Comparison of ENCODE assay signal across 17 mouse cellular contexts in genomic region chr9:60279556-60279955, GRCm38 (mm10).
DNase-seq lines count a peak whose midpoint lies in the region; ATAC-seq lines count a peak whose summit lies in the region.
"Had no signal": no experiment of that assay in that cellular context is flagged by ENCODE, and none has a peak within 500 bp of the region (broad histone marks: within the 10 kb centered on the region; RNA-seq: fewer than 3 reads in every experiment).

No protein-coding gene starts in this region.

- no peak overlapping the region for H3K4me3 ChIP-seq in heart, embryonic 11.5 days (ENCODE audit: low read depth, low read length)
- peak overlapping the region; percentile 11 for H3K4me3 ChIP-seq in liver, embryonic 15.5 days (replicated peaks)
- H3K4me3 ChIP-seq: gastrocnemius, adult 2 months; heart, embryonic 15.5 days; limb, embryonic 12.5 days had no signal

- peak overlapping the region; percentile 6; the same call in 1 of the 2 replicates for H3K4me2 ChIP-seq in heart, embryonic 11.5 days
- H3K4me2 ChIP-seq in liver, embryonic 15.5 days = peak overlapping the region; percentile 58
- H3K4me2 ChIP-seq: heart, embryonic 15.5 days; limb, embryonic 12.5 days had no signal

- no peak overlapping the region for H3K9ac ChIP-seq in heart, embryonic 11.5 days (ENCODE audit: low read depth, low read length)
- H3K9ac ChIP-seq in liver, embryonic 15.5 days = peak overlapping the region; percentile 36; the same call in 1 of the 2 replicates
- H3K9ac ChIP-seq: heart, embryonic 15.5 days; limb, embryonic 12.5 days had no signal

- peak; percentile 86 for ATAC-seq in heart, embryonic 11.5 days (replicated peaks; ENCODE audit: insufficient number of reproducible peaks, low FRiP score, low TSS enrichment)
- peak; percentile 92 for ATAC-seq in liver, embryonic 15.5 days (ENCODE audit: insufficient read depth)
- ATAC-seq: hindbrain, postnatal 0 days had no signal

- WGBS in heart, embryonic 11.5 days (ENCODE audit: insufficient replicate concordance) = 37% methylated on average over 6 of the region's 6 CpGs
- WGBS in liver, embryonic 15.5 days (ENCODE audit: insufficient replicate concordance) = 11% methylated on average over 6 of the region's 6 CpGs

- peaks cover 18% of the 10 kb centered on the region for H3K4me1 ChIP-seq in heart, embryonic 11.5 days (ENCODE audit: control insufficient read depth, insufficient read depth, low read length)
- H3K4me1 ChIP-seq in liver, embryonic 15.5 days (replicated peaks) = peaks cover 52% of the 10 kb centered on the region
- H3K4me1 ChIP-seq: heart, embryonic 15.5 days had no signal

- no peak overlapping the region for H3K27ac ChIP-seq in heart, embryonic 11.5 days (ENCODE audit: low read depth, low read length)
- peak overlapping the region; percentile 86 for H3K27ac ChIP-seq in liver, embryonic 15.5 days (replicated peaks)
- H3K27ac ChIP-seq: gastrocnemius, adult 2 months; heart, embryonic 15.5 days; hindbrain, postnatal 0 days; limb, embryonic 12.5 days had no signal

- no peaks in the 10 kb centered on the region for H3K27me3 ChIP-seq in heart, embryonic 11.5 days (ENCODE audit: control insufficient read depth, insufficient read depth, low read length)
- H3K27me3 ChIP-seq in liver, embryonic 15.5 days = peaks cover 8% of the 10 kb centered on the region; the same call in 1 of the 2 replicates
- H3K27me3 ChIP-seq: heart, embryonic 15.5 days had no signal

- intact Hi-C loops in heart, postnatal 36 days (cut with DNase I) = no loop called here

- H3K9me3 ChIP-seq in heart, embryonic 11.5 days (replicated peaks; ENCODE audit: control insufficient read depth, low read length) = no peaks in the 10 kb centered on the region
- H3K9me3 ChIP-seq in liver, embryonic 15.5 days (replicated peaks) = no peaks in the 10 kb centered on the region
- H3K9me3 ChIP-seq: heart, embryonic 15.5 days; limb, embryonic 12.5 days had no signal

- no peaks in the 10 kb centered on the region for H3K36me3 ChIP-seq in heart, embryonic 11.5 days (ENCODE audit: control insufficient read depth, insufficient read depth, low read length)
- no peaks in the 10 kb centered on the region for H3K36me3 ChIP-seq in liver, embryonic 15.5 days (replicated peaks)
- H3K36me3 ChIP-seq: heart, embryonic 15.5 days; limb, embryonic 12.5 days had no signal

- no peak for DNase-seq in heart, postnatal 36 days
- peak; percentile 27 for DNase-seq in urinary bladder, postnatal 14 days (ENCODE audit: low spot score)
- DNase-seq in urinary bladder, postnatal 10 days (ENCODE audit: low spot score) = no peak
- no peak for DNase-seq in cerebellum, adult 9-10 months
- DNase-seq in testis, postnatal 14 days (ENCODE audit: low spot score) = no peak
- no peak for DNase-seq in frontal cortex, postnatal 25 days (ENCODE audit: low spot score in 2 of 2)
- DNase-seq: adrenal gland, postnatal 25 days; cerebellum, adult 18-20 months; gastrocnemius, adult 2 months; kidney, postnatal 10 days; lung, postnatal 14 days; thymus, postnatal 4 days had no signal
